Mouse (Mus musculus): Measurements from ENCODE around the gene Crybg1.

Gene Crybg1

DNA sequence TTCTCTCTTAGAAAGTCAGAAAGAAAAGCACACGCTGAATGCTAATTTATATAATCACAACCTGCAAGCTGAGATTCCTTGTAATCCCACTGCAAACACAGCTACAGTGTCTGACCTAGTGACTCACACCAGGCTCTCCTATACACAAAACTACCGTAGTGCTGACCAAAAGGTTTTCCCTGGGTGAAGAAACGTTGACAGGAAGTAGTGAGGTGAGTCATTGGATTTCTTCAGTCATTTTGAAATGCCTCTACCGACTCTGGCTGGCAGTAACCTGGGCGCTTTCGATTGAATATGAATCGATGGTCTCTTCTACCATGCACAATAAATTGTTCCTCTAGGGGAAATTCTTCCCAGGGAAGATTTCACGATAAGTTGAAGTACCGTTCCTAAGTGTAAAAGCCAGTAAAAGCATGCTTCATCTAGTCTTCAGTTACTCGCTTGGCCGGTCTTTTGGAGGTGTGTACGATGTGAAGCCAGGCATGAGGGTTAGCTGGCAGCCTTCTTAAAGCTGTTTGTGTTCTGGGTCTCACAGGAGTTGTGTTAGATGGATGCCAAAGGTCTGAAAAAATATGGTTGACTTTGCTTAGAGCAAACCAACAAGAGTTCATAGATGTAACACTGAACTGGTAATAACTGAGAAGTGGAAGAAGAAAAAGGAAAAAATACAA is 36.5 kb downstream of the Crybg1 start:
- POLR2A ChIA-PET = interaction anchor here in 1 of 4 experiments (0.5 kb wide), 1 partner anchor 162 kb away, joined by 6 read pairs; no protein-coding TSS in a partner anchor
- CTCF ChIA-PET = interaction anchor here in 1 of 4 experiments (1.2 kb wide), 1 partner anchor 37 kb away, joined by 3 read pairs; the partner anchor contains the start of gene Crybg1

DNA sequence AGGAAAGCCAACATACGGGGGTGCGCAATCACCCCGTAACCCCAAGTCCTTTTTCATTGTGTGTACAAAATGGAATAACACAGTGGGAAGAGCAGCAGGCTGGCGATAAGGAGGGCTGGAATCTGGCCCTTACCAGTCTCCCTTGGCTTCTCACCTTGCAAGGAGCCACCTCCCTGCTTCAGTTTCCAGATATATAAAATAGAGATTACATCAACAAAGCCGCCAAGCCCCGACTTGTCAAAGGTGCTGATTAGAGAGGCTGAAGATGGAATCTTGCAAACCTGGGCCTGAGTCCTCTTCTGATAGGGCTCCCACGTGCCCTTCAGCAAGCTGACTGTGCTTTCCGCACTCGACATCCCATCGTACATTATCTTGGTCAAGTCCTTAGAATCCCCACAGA is 37.5 kb downstream of the Crybg1 start:
- ChIA-PET CTCF (interaction anchor here in 1 of 4 experiments (0.6 kb wide), 1 partner anchor 49 kb away, joined by 6 read pairs; no protein-coding TSS in a partner anchor), POLR2A (no interaction called here)

DNA sequence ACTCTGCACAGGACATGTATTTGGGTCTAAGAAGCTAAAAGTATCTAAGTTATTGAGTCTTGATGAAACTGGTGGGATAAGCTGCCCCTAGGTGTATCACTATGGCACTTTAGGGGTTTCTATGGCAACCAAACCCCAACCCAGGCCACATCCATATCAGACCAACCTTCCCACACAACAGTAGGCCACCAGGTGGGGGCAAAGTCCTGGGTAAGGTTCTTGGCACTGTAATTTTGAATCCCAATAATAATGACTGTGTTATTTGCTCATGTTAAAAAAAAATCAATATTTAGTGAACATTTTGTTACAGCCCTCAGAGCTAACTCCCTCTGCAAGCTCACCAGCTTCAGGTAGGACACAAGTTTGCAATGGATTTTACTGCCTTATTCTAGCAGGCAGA is 38.2 kb downstream of the Crybg1 start:
- CTCF ChIA-PET = no interaction called here
- POLR2A ChIA-PET = no interaction called here

DNA sequence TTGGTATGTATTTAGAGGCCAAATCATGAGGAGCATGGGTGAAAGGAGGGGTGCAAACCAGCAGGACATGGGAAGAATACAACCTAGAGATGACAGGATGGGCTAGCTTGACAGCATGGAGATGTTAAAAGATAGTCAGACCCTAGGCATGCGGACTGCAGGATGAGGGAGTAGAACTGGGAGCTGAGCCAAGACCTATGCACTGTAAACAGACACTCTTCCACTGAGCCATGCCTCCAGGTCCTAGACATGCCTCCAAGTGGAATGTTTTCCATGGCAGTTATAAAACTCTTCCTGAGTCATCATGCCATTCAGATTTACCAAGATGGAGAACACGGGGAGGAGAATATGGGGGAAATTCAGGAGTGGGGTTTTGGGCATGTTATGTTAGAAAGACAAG is 53.9 kb downstream of the Crybg1 start:
- CTCF ChIA-PET = interaction anchor here in 1 of 4 experiments (0.9 kb wide), 1 partner anchor 54 kb away, joined by 3 read pairs; the partner anchor contains the start of gene Crybg1
- POLR2A ChIA-PET = no interaction called here

DNA sequence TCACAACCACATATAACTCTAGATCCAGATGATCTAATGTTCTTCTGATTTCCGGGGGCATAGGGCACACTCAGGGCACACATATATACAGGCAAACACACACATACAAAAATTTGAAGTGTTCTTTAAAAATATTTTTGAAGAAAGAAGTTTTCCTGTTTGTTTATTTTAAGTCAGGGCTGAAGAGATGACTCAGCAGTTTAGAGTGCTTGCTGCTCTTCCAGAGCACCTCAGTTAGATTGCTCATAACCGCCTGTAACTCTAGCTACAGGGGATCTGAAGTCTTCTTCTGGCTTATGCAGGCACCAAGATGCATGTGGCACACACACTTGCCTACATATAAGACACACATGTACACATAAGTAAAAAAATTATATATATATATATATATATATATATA is 56.9 kb downstream of the Crybg1 start:
- CTCF ChIA-PET = no interaction called here
- POLR2A ChIA-PET = no interaction called here

DNA sequence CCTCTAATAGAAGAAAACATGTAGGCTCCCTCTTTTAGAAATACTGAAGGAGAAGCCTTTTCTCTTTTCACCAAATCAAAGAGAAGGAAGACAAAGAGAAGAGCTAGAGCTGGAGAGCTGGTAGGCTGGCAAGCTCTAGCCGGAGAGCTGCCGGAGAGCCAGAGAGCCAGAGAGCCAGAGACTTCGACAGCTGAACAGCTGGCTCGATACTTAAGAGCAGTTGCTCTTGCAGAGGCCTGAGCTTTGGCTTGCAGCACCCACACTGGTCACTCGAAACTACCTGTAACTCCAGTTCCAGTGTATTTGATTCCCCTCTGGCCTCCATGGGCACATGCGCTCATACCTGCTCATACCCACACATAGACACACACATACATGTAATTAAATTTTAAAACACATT is 68.3 kb downstream of the Crybg1 start:
- CTCF ChIA-PET = no interaction called here
- POLR2A ChIA-PET = interaction anchor here in 1 of 4 experiments (1.0 kb wide), 1 partner anchor 12 kb away, joined by 3 read pairs; no protein-coding TSS in a partner anchor

DNA sequence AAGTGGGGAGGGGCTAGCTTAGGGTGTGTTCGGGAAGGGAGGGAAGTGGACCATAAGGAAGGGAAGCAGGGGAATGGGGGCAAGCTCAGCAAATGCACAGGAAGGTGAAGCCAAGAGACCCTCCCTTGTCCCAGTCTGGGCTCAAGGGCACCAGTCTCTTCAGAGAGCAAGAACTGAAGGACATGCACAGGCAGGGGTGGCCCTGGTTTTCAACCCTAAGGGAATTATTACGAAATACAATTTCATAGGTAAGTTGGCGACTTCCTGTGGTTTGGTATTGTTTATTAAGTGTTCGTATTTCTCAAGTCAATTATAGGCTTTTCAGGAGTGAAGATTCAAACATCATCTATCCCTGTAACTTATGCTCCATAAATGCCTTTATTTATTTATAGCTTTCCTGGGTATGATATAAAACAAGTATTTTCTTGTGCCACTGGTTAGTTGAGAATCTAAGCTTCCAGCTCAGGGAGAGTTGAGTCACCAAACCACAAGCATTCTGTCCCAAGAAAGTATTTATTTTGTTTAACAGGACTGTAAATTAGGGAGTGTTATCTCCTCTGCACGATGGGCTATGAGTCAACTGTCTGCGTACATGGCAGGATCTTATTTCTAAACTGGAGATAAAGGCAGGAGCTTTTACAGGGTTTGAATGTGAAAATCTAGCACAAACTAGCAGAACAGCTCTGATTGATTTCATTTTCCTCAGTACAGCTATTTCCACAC is 69.7 kb downstream of the Crybg1 start:
- POLR2A ChIA-PET = interaction anchor here in 3 of 4 experiments (0.5 to 1.1 kb wide), 3 partner anchors 13 to 604 kb away, joined by 3 to 4 read pairs (median 3); no protein-coding TSS in a partner anchor
- CTCF ChIA-PET = no interaction called here

DNA sequence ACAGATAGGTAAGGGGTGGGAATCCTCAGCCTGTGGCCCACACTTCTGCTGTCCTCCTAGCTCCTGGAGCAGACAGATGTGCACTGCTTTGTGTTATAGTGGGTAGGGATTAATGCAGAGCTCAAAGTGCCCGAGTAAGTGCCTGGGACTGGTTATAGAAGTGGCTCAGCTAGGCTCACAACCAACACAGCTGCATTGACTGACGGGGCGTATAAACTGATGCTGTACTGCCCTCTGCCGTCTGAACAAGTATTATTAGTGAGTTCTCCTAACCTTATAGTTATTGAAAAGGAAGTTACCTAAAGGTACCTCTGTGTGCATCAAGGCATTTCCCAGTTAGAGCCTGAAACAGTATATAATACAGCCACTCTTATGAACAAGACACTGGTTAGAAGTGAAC is 77.6 kb downstream of the Crybg1 start:
- POLR2A ChIA-PET = interaction anchor here (0.5 to 1.2 kb wide), 4 partner anchors 93 to 494 kb away, joined by 3 read pairs; no protein-coding TSS in a partner anchor
- CTCF ChIA-PET = interaction anchor here (0.5 to 3.6 kb wide), 22 partner anchors 9 to 877 kb away, joined by 3 to 33 read pairs (median 4); partner anchors contain the start of gene Crybg1 (in 2 of the 4)

DNA sequence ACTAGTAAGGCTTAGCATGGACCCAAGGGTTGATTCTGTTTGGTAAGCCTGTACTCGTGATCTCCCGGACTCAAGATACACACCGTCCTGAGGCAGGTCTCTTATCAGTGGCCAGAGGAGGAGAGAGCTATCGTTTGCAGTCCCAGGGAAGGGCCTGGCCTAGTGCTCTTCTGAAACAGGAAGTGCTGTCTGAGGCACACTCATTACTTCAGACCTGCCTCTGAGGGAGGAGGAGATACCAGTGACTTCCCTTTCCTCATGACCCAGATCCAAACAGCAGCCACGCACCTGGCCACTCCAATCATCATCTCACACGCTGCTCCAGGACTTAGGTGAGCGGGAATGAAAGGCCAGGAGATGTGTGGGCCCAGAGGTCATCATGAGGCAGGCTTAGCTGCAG is 79.5 kb downstream of the Crybg1 start:
- ChIA-PET POLR2A (interaction anchor here in 1 of 4 experiments (1.6 kb wide), 1 partner anchor 12 kb away, joined by 3 read pairs; no protein-coding TSS in a partner anchor), CTCF (interaction anchor here in 2 of 4 experiments (2.3 to 2.7 kb wide), 2 partner anchors 115 kb away, joined by 19 to 27 read pairs; no protein-coding TSS in a partner anchor)

DNA sequence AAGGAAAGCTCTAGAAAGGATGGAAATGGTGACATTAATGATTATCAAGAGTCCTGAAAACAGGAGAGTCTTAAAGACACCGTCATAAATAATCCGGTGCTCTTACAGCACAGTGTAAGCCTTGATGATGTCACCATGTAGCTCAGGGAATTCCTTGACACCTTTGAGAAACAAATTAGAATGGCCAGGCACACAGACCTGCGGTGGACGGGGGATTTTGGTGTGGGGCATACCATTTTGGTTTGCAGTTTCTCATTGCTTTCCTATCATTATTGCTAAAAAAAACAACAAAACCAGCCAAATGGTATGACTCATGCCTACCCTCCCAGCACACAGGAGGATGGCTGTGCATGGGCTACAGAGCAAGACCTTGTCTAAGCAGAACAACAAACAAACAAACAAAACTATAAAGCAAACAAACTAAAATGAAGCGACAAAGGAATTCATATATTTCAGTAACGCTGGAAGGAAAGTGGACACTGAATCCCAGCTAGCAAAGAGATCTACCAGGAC is 82.7 kb downstream of the Crybg1 start:
- ChIA-PET CTCF (interaction anchor here in 1 of 4 experiments (0.7 to 0.8 kb wide), 2 partner anchors 39 to 109 kb away, joined by 3 read pairs; no protein-coding TSS in a partner anchor), POLR2A (interaction anchor here in 1 of 4 experiments (1.0 to 1.1 kb wide), 2 partner anchors 8 to 12 kb away, joined by 3 to 4 read pairs; no protein-coding TSS in a partner anchor)

DNA sequence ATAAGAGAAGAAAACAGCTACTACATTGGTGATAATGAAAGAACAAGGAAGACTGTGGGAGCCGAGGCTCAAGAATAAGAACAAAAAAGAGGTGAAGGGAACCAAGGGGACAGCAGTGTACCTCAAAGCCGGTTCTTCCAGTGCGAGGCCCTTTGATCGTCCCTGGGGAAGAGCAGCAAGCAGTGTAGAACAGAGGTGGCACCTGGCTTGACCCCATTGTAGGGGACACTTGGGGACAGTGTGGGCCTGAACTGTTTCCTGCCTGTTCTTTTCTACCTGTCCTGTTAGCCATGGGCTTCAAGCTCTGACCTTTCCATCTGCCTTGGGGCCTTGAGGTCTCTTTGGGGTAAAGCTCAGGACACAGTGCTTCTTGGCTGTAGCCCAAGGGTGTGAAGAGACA is 85.7 kb downstream of the Crybg1 start:
- POLR2A ChIA-PET = interaction anchor here in 1 of 4 experiments (0.6 kb wide), 1 partner anchor 108 kb away, joined by 3 read pairs; no protein-coding TSS in a partner anchor
- CTCF ChIA-PET = interaction anchor here in 1 of 4 experiments (1.3 to 1.4 kb wide), 2 partner anchors 8 to 86 kb away, joined by 3 to 4 read pairs; partner anchors contain the start of gene Crybg1

DNA sequence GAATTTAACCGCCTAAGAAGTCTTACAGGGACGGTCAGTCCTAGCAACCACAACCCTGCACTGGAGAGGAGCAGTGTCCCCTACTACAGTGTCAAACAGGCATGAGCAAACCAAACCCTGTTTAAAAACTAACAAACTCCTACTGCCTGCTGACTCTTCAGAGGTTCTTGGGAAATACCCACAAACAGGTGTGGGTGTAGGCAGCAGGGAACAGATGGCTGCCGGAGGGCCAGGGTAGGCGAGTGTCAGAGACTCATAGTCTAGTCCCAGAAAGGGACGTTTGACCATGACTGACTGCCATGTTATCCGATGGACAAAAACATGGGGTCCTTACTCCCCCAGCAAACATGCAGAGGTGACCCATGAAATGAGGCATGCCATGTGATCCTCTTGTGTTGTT is 97.7 kb downstream of the Crybg1 start:
- ChIA-PET POLR2A (interaction anchor here in 1 of 4 experiments (0.7 kb wide), 1 partner anchor 216 kb away, joined by 3 read pairs; no protein-coding TSS in a partner anchor), CTCF (interaction anchor here in 1 of 4 experiments (1.2 kb wide), 1 partner anchor 48 kb away, joined by 3 read pairs; no protein-coding TSS in a partner anchor)

DNA sequence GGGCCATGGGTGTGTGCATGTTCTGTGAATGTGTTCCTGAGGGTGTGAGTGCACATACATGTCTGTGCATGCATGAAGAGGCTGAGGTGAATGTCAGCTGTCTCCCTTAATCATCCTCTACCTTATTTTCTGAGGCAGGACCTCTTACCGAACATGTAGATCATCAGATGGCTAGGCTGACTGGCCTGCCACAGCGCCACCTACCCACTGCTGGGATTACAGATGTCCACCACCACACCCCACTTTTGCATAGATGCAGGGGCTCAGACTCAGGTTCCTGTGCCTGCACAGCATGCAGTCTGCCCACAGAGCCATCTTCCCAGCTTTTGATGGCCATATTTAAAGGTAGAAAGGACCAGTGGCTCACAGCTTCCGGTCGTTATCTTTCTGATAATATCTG is 103.9 kb downstream of the Crybg1 start:
- ChIA-PET POLR2A (no interaction called here), CTCF (no interaction called here)

DNA sequence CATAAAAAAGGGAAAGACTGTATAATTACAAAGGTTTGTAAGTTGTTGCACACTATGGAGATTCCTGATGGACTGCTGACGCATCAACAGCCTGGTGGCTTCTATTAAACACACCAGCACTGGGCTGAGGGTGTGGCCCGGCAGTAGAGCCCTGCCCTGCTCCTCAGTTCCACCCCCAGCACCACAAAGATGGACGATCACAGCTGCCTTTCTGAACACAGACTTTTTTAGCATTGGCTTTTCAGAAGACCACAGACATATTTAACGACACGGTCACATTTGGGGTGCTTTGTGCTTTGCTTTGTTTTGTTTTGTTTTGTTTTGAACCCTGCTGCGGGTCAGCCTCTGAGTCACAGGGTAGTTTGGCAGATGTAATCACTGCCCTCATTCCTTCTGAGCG is 105.0 kb downstream of the Crybg1 start:
- ChIA-PET CTCF (interaction anchor here in 1 of 4 experiments (1.6 kb wide), 1 partner anchor 13 kb away, joined by 4 read pairs; no protein-coding TSS in a partner anchor), POLR2A (no interaction called here)

DNA sequence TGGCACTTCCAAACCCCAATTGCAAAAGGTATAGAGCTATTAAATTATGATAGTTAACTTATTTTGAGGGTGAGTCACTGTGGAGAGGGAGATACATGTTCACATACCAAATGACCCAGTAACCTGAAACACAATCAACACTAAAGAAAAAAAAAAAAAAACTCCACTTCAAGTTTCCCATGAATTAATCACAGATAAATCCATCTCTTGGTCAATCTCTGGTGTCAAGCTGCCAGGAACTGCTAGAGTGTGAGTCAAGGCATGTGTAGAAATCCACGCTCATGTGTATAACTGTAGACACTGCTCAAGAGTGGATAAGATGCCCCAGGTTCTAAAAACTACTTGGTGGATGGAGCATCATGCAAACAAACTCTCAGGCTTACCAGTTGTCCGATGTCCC is 109.5 kb downstream of the Crybg1 start:
- POLR2A ChIA-PET = interaction anchor here in 1 of 4 experiments (0.7 kb wide), 2 partner anchors 10 to 57 kb away, joined by 3 to 4 read pairs; no protein-coding TSS in a partner anchor
- CTCF ChIA-PET = interaction anchor here in 1 of 4 experiments (0.6 to 0.7 kb wide), 3 partner anchors 66 to 188 kb away, joined by 4 to 23 read pairs (median 6); no protein-coding TSS in a partner anchor

DNA sequence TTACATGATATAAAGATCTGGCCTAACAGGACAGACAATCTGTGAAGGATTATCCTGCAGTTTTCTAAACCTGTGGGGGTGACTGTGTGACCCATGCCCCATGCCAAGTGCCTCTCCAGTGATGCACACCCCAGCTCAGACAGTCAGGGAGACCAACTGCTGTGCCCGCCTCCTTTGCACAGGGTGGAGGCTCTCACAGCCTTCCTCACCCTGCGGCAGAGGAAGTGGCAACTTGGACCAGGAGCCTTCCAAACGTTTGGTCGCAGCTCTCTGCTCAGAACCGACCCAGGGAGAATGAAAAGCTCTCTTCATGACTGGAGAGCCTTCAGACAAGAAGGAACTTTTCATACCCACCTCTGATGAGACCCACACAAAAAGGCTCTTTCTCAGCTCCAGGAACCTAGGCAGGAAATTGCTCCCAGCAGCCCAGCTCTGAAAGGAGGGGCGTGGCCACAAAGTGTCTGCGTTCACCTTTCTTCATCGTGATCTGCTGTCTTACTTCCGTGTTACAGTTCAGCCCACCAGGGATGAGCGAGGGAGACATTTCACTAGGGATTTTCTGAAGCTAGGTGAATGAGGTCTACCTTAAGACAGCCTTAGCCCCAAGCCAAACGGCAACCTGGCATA is 110.6 kb downstream of the Crybg1 start:
- POLR2A ChIA-PET = interaction anchor here in 2 of 4 experiments (0.8 to 1.2 kb wide), 5 partner anchors 10 to 21 kb away, joined by 3 read pairs; no protein-coding TSS in a partner anchor
- CTCF ChIA-PET = interaction anchor here in 1 of 4 experiments (0.6 kb wide), 1 partner anchor 823 kb away, joined by 3 read pairs; no protein-coding TSS in a partner anchor

DNA sequence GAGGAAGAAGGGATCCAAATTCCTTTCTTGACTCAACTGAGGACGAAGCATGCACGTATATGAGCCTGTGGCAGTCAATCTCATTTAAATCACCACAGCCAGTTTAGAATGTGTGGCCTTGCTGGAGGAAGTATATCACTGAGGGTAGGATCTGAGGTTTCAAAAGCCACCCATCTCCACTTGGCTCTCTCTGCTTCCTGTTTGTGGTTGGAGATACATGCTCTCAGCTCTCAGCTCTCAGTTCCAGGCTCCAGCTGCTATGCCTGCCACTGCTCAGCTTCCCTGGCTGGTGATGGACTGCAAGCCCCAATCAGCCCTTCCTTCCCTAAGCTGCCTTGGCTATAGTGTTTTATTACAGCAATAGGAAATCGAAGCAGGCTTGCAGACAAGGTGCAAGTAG is 119.1 kb downstream of the Crybg1 start:
- POLR2A ChIA-PET = no interaction called here
- CTCF ChIA-PET = no interaction called here

DNA sequence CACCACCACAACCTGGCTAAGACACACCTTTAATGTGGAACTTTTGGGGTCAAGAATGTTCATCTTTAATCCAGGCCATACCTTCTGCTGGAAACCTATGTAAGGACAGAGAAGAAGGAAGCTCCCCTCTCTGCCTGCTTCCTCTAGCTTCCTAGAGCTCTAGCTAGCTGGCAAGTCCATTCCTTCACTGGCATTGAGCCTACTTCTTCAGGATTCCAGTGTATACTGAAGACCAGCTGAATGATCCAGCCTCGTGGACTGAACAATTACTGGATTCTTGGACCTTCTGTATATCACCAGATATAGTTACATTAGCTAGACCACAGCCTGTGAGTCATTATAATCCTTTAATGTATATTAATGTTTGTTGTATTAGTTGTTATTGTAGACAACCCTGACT is 121.4 kb downstream of the Crybg1 start:
- CTCF ChIA-PET = interaction anchor here in 2 of 4 experiments (0.6 to 0.7 kb wide), 2 partner anchors 47 to 107 kb away, joined by 6 read pairs; no protein-coding TSS in a partner anchor
- POLR2A ChIA-PET = interaction anchor here in 1 of 4 experiments (0.5 kb wide), 1 partner anchor 84 kb away, joined by 3 read pairs; no protein-coding TSS in a partner anchor

Measured in embryonic stem cell, embryonic (primary cell).